26 mouse cellular contexts compared by ENCODE assay signal in the genomic region with DNA sequence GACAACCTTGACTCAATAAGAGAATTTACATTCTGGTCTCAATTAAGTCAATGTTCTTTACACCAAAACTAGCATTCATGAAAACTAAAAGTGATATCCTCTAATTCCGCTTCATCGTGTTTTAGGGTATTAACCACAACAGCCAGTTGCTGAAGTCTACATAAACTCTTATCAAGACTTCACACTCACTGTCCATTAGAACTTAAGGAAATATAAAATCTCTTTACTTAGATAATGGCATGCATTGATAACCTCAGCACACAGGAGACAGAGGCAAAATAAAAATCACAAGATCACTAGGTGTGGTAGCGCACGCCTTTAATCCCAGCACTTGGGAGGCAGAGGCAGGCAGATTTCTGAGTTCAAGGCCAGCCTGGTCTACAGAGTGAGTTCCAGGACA.
"Had no signal": no experiment of that assay in that cellular context is flagged by ENCODE, and none has a peak within 500 bp of the region (broad histone marks: within the 10 kb centered on the region; RNA-seq: fewer than 3 reads in every experiment).

No protein-coding gene starts in this region.

- H3K9ac ChIP-seq: embryonic facial prominence, embryonic 12.5 days; embryonic facial prominence, embryonic 13.5 days; embryonic facial prominence, embryonic 15.5 days; forebrain, embryonic 12.5 days; forebrain, embryonic 13.5 days; forebrain, embryonic 15.5 days; forebrain, postnatal 0 days had no signal

- H3K9me3 ChIP-seq: embryonic facial prominence, embryonic 10.5 days; embryonic facial prominence, embryonic 12.5 days; embryonic facial prominence, embryonic 13.5 days; embryonic facial prominence, embryonic 15.5 days; forebrain, embryonic 10.5 days; forebrain, embryonic 12.5 days; forebrain, embryonic 13.5 days; forebrain, embryonic 15.5 days had no signal

- ATAC-seq: forebrain, embryonic 13.5 days; forebrain, embryonic 14.5 days; forebrain, embryonic 15.5 days; forebrain, embryonic 16.5 days; forebrain, postnatal 0 days had no signal

- H3K27me3 ChIP-seq: embryonic facial prominence, embryonic 12.5 days; embryonic facial prominence, embryonic 13.5 days; embryonic facial prominence, embryonic 15.5 days; forebrain, embryonic 12.5 days; forebrain, embryonic 13.5 days; forebrain, embryonic 15.5 days had no signal

- H3K27ac ChIP-seq: embryonic facial prominence, embryonic 10.5 days; embryonic facial prominence, embryonic 12.5 days; embryonic facial prominence, embryonic 13.5 days; embryonic facial prominence, embryonic 15.5 days; forebrain, embryonic 10.5 days; forebrain, embryonic 12.5 days; forebrain, embryonic 13.5 days; forebrain, embryonic 15.5 days; heart, adult 2 months had no signal

- H3K4me1 ChIP-seq: embryonic facial prominence, embryonic 10.5 days; embryonic facial prominence, embryonic 12.5 days; embryonic facial prominence, embryonic 13.5 days; embryonic facial prominence, embryonic 15.5 days; forebrain, embryonic 10.5 days; forebrain, embryonic 12.5 days; forebrain, embryonic 13.5 days; forebrain, embryonic 15.5 days had no signal

- H3K4me3 ChIP-seq: embryonic facial prominence, embryonic 10.5 days; embryonic facial prominence, embryonic 12.5 days; embryonic facial prominence, embryonic 13.5 days; embryonic facial prominence, embryonic 15.5 days; erythroblast, embryonic 14.5 days; forebrain, embryonic 10.5 days; forebrain, embryonic 12.5 days; forebrain, embryonic 13.5 days; forebrain, embryonic 15.5 days; gastrocnemius, adult 2 months; heart, adult 2 months had no signal

- DNase-seq: cerebellum, adult 9-10 months; cerebellum, adult 9-11 months; cerebellum, postnatal 10 days; cerebellum, postnatal 14 days; cerebellum, postnatal 25 days; cerebellum, postnatal 36 days; embryo, embryonic 11 days; forebrain, postnatal 0 days; gastrocnemius, adult 2 months; gastrocnemius, postnatal 10 days; gastrocnemius, postnatal 14 days; gastrocnemius, postnatal 25 days; gastrocnemius, postnatal 36 days; heart, adult 18-20 months; heart, adult 2 months had no signal

- H3K36me3 ChIP-seq: embryonic facial prominence, embryonic 10.5 days; embryonic facial prominence, embryonic 12.5 days; embryonic facial prominence, embryonic 13.5 days; embryonic facial prominence, embryonic 15.5 days; forebrain, embryonic 10.5 days; forebrain, embryonic 12.5 days; forebrain, embryonic 15.5 days had no signal
